Mouse (Mus musculus) intestine, postnatal 0 days (tissue): ENCODE results near the gene Mafb. TPM values are rescaled to one million over a fixed set of nuclear protein-coding genes. Genes with fewer than 3 reads are reported as not detected.

ENCODE experiments used
- ATAC-seq: fragments of 200-750 bp; cut with Nextera tagmentation; 2 replicates; pipeline ENCODE4 v1.8.0; 2017; ENCODE audit warnings: mild to moderate bottlenecking, moderate TSS enrichment, moderate library complexity
- H3K27ac ChIP-seq: fragments of 300-500 bp; sonication (generic); 2 replicates; pipeline ENCODE4 v1.5.1; 2014; ENCODE audit warnings: mild to moderate bottlenecking, low read depth, low read length, moderate library complexity
- H3K27me3 ChIP-seq: fragments of 300-500 bp; sonication (generic); replicated peaks from 2 replicates; pipeline ENCODE4 v1.6.1; 2014; ENCODE audit warnings: low read length, mixed read lengths; ENCODE audit not compliant: control insufficient read depth, insufficient read depth
- H3K36me3 ChIP-seq: fragments of 300-500 bp; sonication (generic); 2 replicates; pipeline ENCODE4 v1.6.1; 2014; ENCODE audit warnings: mild to moderate bottlenecking, moderate library complexity; ENCODE audit not compliant: control insufficient read depth, insufficient read depth
- H3K4me1 ChIP-seq: fragments of 300-500 bp; sonication (generic); replicated peaks from 2 replicates; pipeline ENCODE4 v1.6.1; 2014; ENCODE audit warnings: antibody characterized with exemption, low read length, mixed read lengths; ENCODE audit not compliant: control insufficient read depth, insufficient read depth
- H3K4me2 ChIP-seq: fragments of 300-500 bp; sonication (generic); replicated peaks from 2 replicates; pipeline ENCODE4 v1.6.1; 2014; ENCODE audit warnings: low read depth, mild to moderate bottlenecking, moderate library complexity
- H3K4me3 ChIP-seq: fragments of 300-500 bp; sonication (generic); 2 replicates; pipeline ENCODE4 v1.5.1; 2014; ENCODE audit warnings: low read depth, low read length
- H3K9ac ChIP-seq: fragments of 300-500 bp; sonication (generic); 2 replicates; pipeline ENCODE4 v1.6.1; 2014; ENCODE audit warnings: mild to moderate bottlenecking, low read depth, low read length
- H3K9me3 ChIP-seq: fragments of 300-500 bp; sonication (generic); 2 replicates; pipeline ENCODE4 v1.6.1; 2016; ENCODE audit warnings: mixed run types; ENCODE audit not compliant: control insufficient read depth
- CTCF ChIP-seq: sonication (generic); IDR thresholded peaks from 2 replicates; pipeline ENCODE4 v1.5.1; 2016; ENCODE audit warnings: low read depth, mild to moderate bottlenecking, control low read depth, antibody characterized with exemption, moderate library complexity
- WGBS: fragments of 180-500 bp; shearing (Covaris S2); extraction: QIAGEN DNeasy Blood & Tissue Kit; methylation state at CpG from one replicate; pipeline ENCODE4 v1.1.7; 2014; 5-methylcytosine and 5-hydroxymethylcytosine counted together
- polyA plus RNA-seq: library from polyadenylated mRNA; unstranded; fragments of >200 nt; fragmentation: Nextera tagmentation; extraction: Ambion mirVana; gene quantifications from 2 replicates; pipeline ENCODE4 v1.2.1, GENCODE M21; 2015

Mafb gene
- polyA plus RNA-seq, 1 experiment from 2014 or later: 98.5 TPM

DNA sequence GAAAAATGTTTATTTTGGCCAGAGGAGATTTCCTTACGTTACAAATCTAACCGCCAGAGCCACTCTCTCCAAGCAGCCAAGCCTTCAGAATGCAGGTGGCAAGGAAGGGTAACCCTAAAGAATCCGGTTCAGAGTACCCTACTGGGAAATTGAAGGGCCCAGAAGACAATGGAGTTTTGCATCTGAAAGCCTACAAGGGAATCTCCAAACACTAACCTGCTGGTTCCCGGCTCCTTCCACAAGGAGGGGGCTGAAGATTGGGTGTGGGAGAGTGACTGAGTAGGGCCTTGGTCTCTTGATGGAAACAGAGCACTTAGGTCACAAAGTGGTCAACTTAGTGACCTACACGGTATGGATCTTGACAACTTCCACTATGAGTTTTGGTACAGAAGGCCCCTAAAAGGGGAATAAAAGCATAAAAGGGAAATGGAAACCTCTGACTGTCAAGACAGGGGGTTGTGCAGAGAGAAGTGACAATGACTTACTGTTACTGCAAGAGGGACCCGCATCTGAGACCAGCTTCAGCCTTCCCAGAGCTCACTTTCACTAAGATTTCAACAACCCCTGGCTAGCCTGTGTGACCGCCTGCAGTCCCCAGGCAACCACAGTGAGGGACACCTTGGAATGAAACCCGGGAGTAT is 6.5 kb downstream of the Mafb start:
- H3K27ac ChIP-seq: no peak overlapping the region
- no peak overlapping the region for H3K4me3 ChIP-seq
- H3K4me2 ChIP-seq: no peak overlapping the region
- WGBS: 15% methylated on average over 8 of the region's 8 CpGs
- no peak for TF ChIP-seq CTCF
- no peak overlapping the region for H3K9ac ChIP-seq
- H3K9me3 ChIP-seq: no peaks in the 10 kb centered on the region
- no peak for ATAC-seq
- peaks cover 12% of the 10 kb centered on the region; the same call in 1 of the 2 replicates for H3K36me3 ChIP-seq
- H3K4me1 ChIP-seq: no peaks in the 10 kb centered on the region
- H3K27me3 ChIP-seq: peaks cover 58% of the 10 kb centered on the region

DNA sequence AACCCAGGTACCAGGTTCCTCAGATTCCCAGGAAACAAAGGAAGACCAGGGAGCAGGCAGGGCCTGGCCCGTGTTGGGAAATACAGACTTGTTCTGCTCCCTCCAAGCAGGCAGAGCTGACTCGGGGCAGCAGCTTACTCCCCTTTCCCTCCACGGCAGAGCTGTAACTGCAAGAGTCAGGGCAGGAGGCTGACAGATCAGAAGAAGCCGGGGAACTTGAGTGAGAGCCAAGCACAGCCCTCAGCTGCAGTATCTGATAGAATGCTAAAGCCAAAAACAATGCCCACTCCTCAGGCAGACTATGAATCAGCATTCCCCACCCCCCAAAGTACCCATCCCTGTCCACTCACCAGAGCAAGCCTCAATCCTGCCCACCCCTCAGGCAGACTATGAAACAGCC is 8.0 kb downstream of the Mafb start:
- Histone ChIP-seq H3K36me3 (peaks cover 12% of the 10 kb centered on the region; the same call in 1 of the 2 replicates), H3K27me3 (peaks cover 58% of the 10 kb centered on the region), H3K9ac (no peak overlapping the region), H3K9me3 (no peaks in the 10 kb centered on the region), H3K27ac (peak overlapping the region; percentile 28), H3K4me1 (no peaks in the 10 kb centered on the region), H3K4me3 (no peak overlapping the region), H3K4me2 (no peak overlapping the region)
- TF ChIP-seq CTCF: no peak
- ATAC-seq: no peak
- 23% methylated on average over 4 of the region's 4 CpGs for WGBS

GRCm38 (mm10) chr2:160357442-160357841 is 9.4 kb downstream of the Mafb start:
- ATAC-seq: no peak
- H3K9me3 ChIP-seq: no peaks in the 10 kb centered on the region
- no peak overlapping the region for H3K27ac ChIP-seq
- 58% methylated on average over 4 of the region's 4 CpGs for WGBS
- H3K4me3 ChIP-seq: no peak overlapping the region
- no peak overlapping the region for H3K9ac ChIP-seq
- no peak overlapping the region for H3K4me2 ChIP-seq
- H3K27me3 ChIP-seq: peaks cover 48% of the 10 kb centered on the region
- peaks cover 4% of the 10 kb centered on the region; the same call in 1 of the 2 replicates for H3K36me3 ChIP-seq
- TF ChIP-seq CTCF: no peak
- no peaks in the 10 kb centered on the region for H3K4me1 ChIP-seq

- Histone ChIP-seq H3K27me3 (peaks cover 35% of the 10 kb centered on the region), H3K4me2 (no peak overlapping the region), H3K9me3 (no peaks in the 10 kb centered on the region), H3K36me3 (no peaks in the 10 kb centered on the region), H3K4me3 (no peak overlapping the region), H3K27ac (no peak overlapping the region), H3K9ac (no peak overlapping the region), H3K4me1 (no peaks in the 10 kb centered on the region)
- TF ChIP-seq CTCF: peak; percentile 73
- 53% methylated on average over 5 of the region's 5 CpGs for WGBS
- ATAC-seq: no peak
Observed at GRCm38 (mm10) chr2:160356132-160356531, 10.7 kb downstream of the Mafb start.

DNA sequence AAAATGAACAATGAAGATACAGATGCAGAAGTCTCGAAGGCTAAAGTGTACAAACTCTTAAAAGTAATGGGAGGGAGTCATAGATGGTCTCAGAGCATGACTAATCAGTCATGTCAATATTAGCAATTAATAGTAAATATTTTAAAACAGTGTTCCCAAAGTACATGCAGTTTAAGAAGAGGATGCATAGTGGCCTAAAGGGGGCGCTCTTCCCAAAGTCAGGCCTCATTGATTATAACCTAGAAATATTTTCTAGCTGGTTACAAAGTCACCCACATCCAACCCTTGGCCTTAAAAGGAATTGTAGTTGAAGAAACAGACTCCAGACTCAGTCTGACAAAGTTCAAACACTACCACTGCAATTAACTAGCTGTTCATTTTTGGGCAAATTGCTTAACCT is 12.5 kb downstream of the Mafb start:
- peaks cover 19% of the 10 kb centered on the region for H3K27me3 ChIP-seq
- H3K4me3 ChIP-seq: no peak overlapping the region
- WGBS: 67% methylated on average over 2 of the region's 2 CpGs
- no peaks in the 10 kb centered on the region for H3K36me3 ChIP-seq
- ATAC-seq: no peak
- H3K4me2 ChIP-seq: no peak overlapping the region
- H3K9me3 ChIP-seq: no peaks in the 10 kb centered on the region
- peak; percentile 47 for TF ChIP-seq CTCF
- H3K27ac ChIP-seq: no peak overlapping the region
- H3K9ac ChIP-seq: no peak overlapping the region
- no peaks in the 10 kb centered on the region for H3K4me1 ChIP-seq

DNA sequence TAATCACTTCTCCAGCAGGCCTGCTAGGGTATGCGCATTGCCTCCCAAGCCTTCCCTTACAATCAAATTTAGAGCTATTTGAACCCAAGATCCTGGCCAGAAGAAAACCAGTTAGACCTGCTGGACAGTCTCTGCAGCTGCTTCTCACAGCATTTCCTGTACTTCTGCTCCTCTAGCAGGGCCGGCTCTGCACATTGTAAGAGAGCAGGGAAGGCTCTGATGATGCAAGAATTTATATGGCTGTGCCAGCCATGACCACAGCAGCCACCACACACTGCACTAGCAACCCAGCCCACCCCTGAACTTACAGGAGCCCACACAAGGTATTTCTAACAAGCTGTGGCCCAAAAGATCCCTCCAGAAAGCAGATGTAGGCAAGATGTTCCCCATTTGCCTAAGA is 13.3 kb downstream of the Mafb start:
- H3K9ac ChIP-seq: no peak overlapping the region
- H3K36me3 ChIP-seq: no peaks in the 10 kb centered on the region
- H3K27me3 ChIP-seq: peaks cover 12% of the 10 kb centered on the region; the same call in 1 of the 2 replicates
- ATAC-seq: peak; percentile 69
- TF ChIP-seq CTCF: no peak; the same call in 1 of the 2 replicates
- H3K27ac ChIP-seq: peak overlapping the region; percentile 62
- H3K4me3 ChIP-seq: no peak overlapping the region
- WGBS: 19% methylated on average over 2 of the region's 2 CpGs
- H3K9me3 ChIP-seq: no peaks in the 10 kb centered on the region
- no peak overlapping the region for H3K4me2 ChIP-seq
- 0 out of 2 replicates have a peak, but pooled peaks cover 5% of the 10 kb centered on the region for H3K4me1 ChIP-seq
